Mouse (Mus musculus) thymus, adult 2 months (tissue): ENCODE measurements at regions not wholly inside any gene's neighbourhood (a gene's known extent, or its start where the extent isn't known, plus 50 kb on each side); places are given as distances from the start of the nearest gene placed in this dataset.

Experiments used
- CTCF ChIP-seq: fragments of 200-500 bp; IDR thresholded peaks from 2 replicates; pipeline ENCODE4 v1.5.1; 2012; ENCODE audit warnings: mild to moderate bottlenecking, control low read depth, low read length, moderate library complexity, borderline replicate concordance; ENCODE audit not compliant: control insufficient read depth, poor library complexity, insufficient read depth; ENCODE audit errors: extremely low read depth
- POLR2A ChIP-seq: fragments of 200-500 bp; IDR thresholded peaks from 2 replicates; pipeline ENCODE4 v1.6.1; 2012; ENCODE audit warnings: mild to moderate bottlenecking, low read length, control low read depth, moderate library complexity; ENCODE audit not compliant: control insufficient read depth, poor library complexity, insufficient read depth; ENCODE audit errors: extremely low read depth

- TF ChIP-seq CTCF (no peak), POLR2A (no peak)
Observed at GRCm38 (mm10) chr7:37291726-37292125, 481.7 kb downstream of the Zfp536 start.
